9 mouse cellular contexts compared by ENCODE assay signal in genomic region chr10:94072916-94073465, GRCm38 (mm10). TPM values are rescaled to one million over a fixed set of nuclear protein-coding genes. Genes with fewer than 3 reads are reported as not detected.
DNase-seq lines count a peak whose midpoint lies in the region; ATAC-seq and TF ChIP-seq lines count a peak whose summit lies in the region.
"Had no signal": no experiment of that assay in that cellular context is flagged by ENCODE, and none has a peak within 500 bp of the region (broad histone marks: within the 10 kb centered on the region; RNA-seq: fewer than 3 reads in every experiment).

No protein-coding gene starts in this region.

- H3K27ac ChIP-seq in layer of hippocampus, adult 2 months: peak overlapping the region; percentile 62
- no peak overlapping the region for H3K27ac ChIP-seq in intestine, postnatal 0 days (ENCODE audit: low read depth, low read length)
- peak overlapping the region; percentile 66; the same call in 1 of the 2 replicates for H3K27ac ChIP-seq in stomach, embryonic 14.5 days (ENCODE audit: low read length)
- H3K27ac ChIP-seq: embryonic facial prominence, embryonic 13.5 days had no signal

- H3K4me1 ChIP-seq in intestine, postnatal 0 days (replicated peaks; ENCODE audit: control insufficient read depth, insufficient read depth, low read length): 0 out of 2 replicates have a peak, but pooled peaks cover 4% of the 10 kb centered on the region
- H3K4me1 ChIP-seq in stomach, embryonic 14.5 days (ENCODE audit: control insufficient read depth, insufficient read depth, low read length): peaks cover 17% of the 10 kb centered on the region

- H3K9me3 ChIP-seq in intestine, postnatal 0 days (ENCODE audit: control insufficient read depth): no peaks in the 10 kb centered on the region
- H3K9me3 ChIP-seq in stomach, embryonic 14.5 days (ENCODE audit: control insufficient read depth, low read depth, low read length): no peaks in the 10 kb centered on the region
- H3K9me3 ChIP-seq: embryonic facial prominence, embryonic 13.5 days had no signal

- H3K36me3 ChIP-seq in intestine, postnatal 0 days (ENCODE audit: control insufficient read depth, insufficient read depth): no peaks in the 10 kb centered on the region
- H3K36me3 ChIP-seq in stomach, embryonic 14.5 days (ENCODE audit: control insufficient read depth, insufficient read depth, low read length): no peaks in the 10 kb centered on the region

- 53% methylated on average over 4 of the region's 4 CpGs for WGBS in intestine, postnatal 0 days
- WGBS in stomach, embryonic 14.5 days: 41% methylated on average over 4 of the region's 4 CpGs

- H3K4me3 ChIP-seq in layer of hippocampus, adult 2 months: no peak overlapping the region
- no peak overlapping the region for H3K4me3 ChIP-seq in intestine, postnatal 0 days (ENCODE audit: low read depth, low read length)
- no peak overlapping the region for H3K4me3 ChIP-seq in stomach, embryonic 14.5 days (ENCODE audit: low read depth, low read length)
- H3K4me3 ChIP-seq: embryonic facial prominence, embryonic 13.5 days had no signal

- H3K4me2 ChIP-seq in intestine, postnatal 0 days (replicated peaks; ENCODE audit: low read depth): no peak overlapping the region
- no peak overlapping the region for H3K4me2 ChIP-seq in stomach, embryonic 14.5 days (replicated peaks; ENCODE audit: low read depth, low read length)
- H3K4me2 ChIP-seq: embryonic facial prominence, embryonic 13.5 days had no signal

- TF ChIP-seq CTCF in layer of hippocampus, adult 2 months (conservative IDR thresholded peaks at IDR 0.05): no peak
- TF ChIP-seq CTCF in intestine, postnatal 0 days (IDR thresholded peaks at IDR 0.05; ENCODE audit: low read depth): no peak

- DNase-seq in layer of hippocampus, adult 2 months (ENCODE audit: low spot score in 2 of 2): no peak
- no peak for DNase-seq in layer of hippocampus, adult 9-11 months
- no peak for DNase-seq in right cerebral cortex, adult 2 months (ENCODE audit: low spot score in 2 of 2)
- no peak for DNase-seq in Muller cell, postnatal 12 days (ENCODE audit: inconsistent ontology term)
- DNase-seq: right cerebral cortex, postnatal 4 days had no signal

- H3K9ac ChIP-seq in intestine, postnatal 0 days (ENCODE audit: low read depth, low read length): no peak overlapping the region
- no peak overlapping the region for H3K9ac ChIP-seq in stomach, embryonic 14.5 days (replicated peaks; ENCODE audit: low read depth, low read length)
- H3K9ac ChIP-seq: embryonic facial prominence, embryonic 13.5 days had no signal

- no peaks in the 10 kb centered on the region for H3K27me3 ChIP-seq in intestine, postnatal 0 days (replicated peaks; ENCODE audit: control insufficient read depth, insufficient read depth, low read length)
- no peaks in the 10 kb centered on the region for H3K27me3 ChIP-seq in stomach, embryonic 14.5 days (ENCODE audit: control insufficient read depth, insufficient read depth, low read length)
- H3K27me3 ChIP-seq: embryonic facial prominence, embryonic 13.5 days had no signal

- peak; percentile 61 for ATAC-seq in erythroblast, adult 5-6 weeks (replicated peaks; ENCODE audit: low FRiP score, poor library complexity, severe bottlenecking)
- ATAC-seq in intestine, postnatal 0 days: 0 out of 2 replicates have a peak, but pooled peaks have one; percentile 28
- peak; percentile 56; the same call in 1 of the 2 replicates for ATAC-seq in stomach, embryonic 14.5 days (ENCODE audit: insufficient number of reproducible peaks, insufficient read depth, low FRiP score, low read depth)

RNA-seq across cellular contexts. Expression of gene Fgd6, which starts 37.2 kb away (rescaled TPM):
- 10 to 100 TPM; 10.6 to 12.3 TPM for total RNA-seq in layer of hippocampus, adult 2 months (2021)
- 7.5 and 9.2 TPM in 2 replicates for total RNA-seq in erythroblast, adult 5-6 weeks (2015; ENCODE audit: low replicate concordance)
- 8.8 and 9.1 TPM in 2 replicates for total RNA-seq in erythroblast, adult 5-6 weeks (2017; ENCODE audit: low replicate concordance)
- 2.2 and 2.5 TPM in 2 replicates for polyA plus RNA-seq in intestine, postnatal 0 days (2015; fragmentation: Nextera tagmentation; extraction: Ambion mirVana)
- polyA plus RNA-seq in stomach, embryonic 14.5 days (2014; fragmentation: Nextera tagmentation; extraction: Ambion mirVana): 4.0 and 4.6 TPM in 2 replicates

RNA-seq across cellular contexts. Expression of gene Vezt, which starts 37.4 kb away (rescaled TPM):
- 10 to 100 TPM; 58.6 to 69.4 TPM for total RNA-seq in layer of hippocampus, adult 2 months (2021)
- 12.3 and 25.6 TPM in 2 replicates for total RNA-seq in erythroblast, adult 5-6 weeks (2015; ENCODE audit: low replicate concordance)
- 19.5 and 20.9 TPM in 2 replicates for total RNA-seq in erythroblast, adult 5-6 weeks (2017; ENCODE audit: low replicate concordance)
- 10.2 and 10.6 TPM in 2 replicates for polyA plus RNA-seq in intestine, postnatal 0 days (2015; fragmentation: Nextera tagmentation; extraction: Ambion mirVana)
- polyA plus RNA-seq in stomach, embryonic 14.5 days (2014; fragmentation: Nextera tagmentation; extraction: Ambion mirVana): 29.7 and 33.7 TPM in 2 replicates
